9 mouse cellular contexts compared by ENCODE assay signal in genomic region chr7:74408601-74409323, GRCm38 (mm10).
DNase-seq lines count a peak whose midpoint lies in the region; ATAC-seq lines count a peak whose summit lies in the region.
"Had no signal": no experiment of that assay in that cellular context is flagged by ENCODE, and none has a peak within 500 bp of the region (broad histone marks: within the 10 kb centered on the region; RNA-seq: fewer than 3 reads in every experiment).

No protein-coding gene starts in this region.

- peaks cover 9% of the 10 kb centered on the region for H3K4me1 ChIP-seq in hindbrain, embryonic 16.5 days (ENCODE audit: control insufficient read depth, insufficient read depth, low read depth, low read length)
- no peaks in the 10 kb centered on the region for H3K4me1 ChIP-seq in hindbrain, embryonic 11.5 days (replicated peaks; ENCODE audit: control insufficient read depth, insufficient read depth, low read length)

- H3K4me2 ChIP-seq in hindbrain, embryonic 16.5 days (ENCODE audit: low read length): no peak overlapping the region
- no peak overlapping the region for H3K4me2 ChIP-seq in hindbrain, embryonic 11.5 days (replicated peaks; ENCODE audit: low read depth, low read length)
- H3K4me2 ChIP-seq: stomach, embryonic 15.5 days had no signal

- no peak overlapping the region for H3K4me3 ChIP-seq in hindbrain, embryonic 16.5 days (ENCODE audit: low read length)
- H3K4me3 ChIP-seq in hindbrain, embryonic 11.5 days (ENCODE audit: low read depth, low read length): no peak overlapping the region
- H3K4me3 ChIP-seq: stomach, embryonic 15.5 days had no signal

- WGBS in hindbrain, embryonic 16.5 days: 54% methylated on average over 13 of the region's 13 CpGs
- WGBS in hindbrain, embryonic 11.5 days: 58% methylated on average over 13 of the region's 13 CpGs

- H3K27ac ChIP-seq in hindbrain, embryonic 16.5 days (ENCODE audit: low read depth, low read length): no peak overlapping the region
- H3K27ac ChIP-seq in hindbrain, embryonic 11.5 days (ENCODE audit: low read depth, low read length): no peak overlapping the region
- H3K27ac ChIP-seq: stomach, embryonic 15.5 days had no signal

- ATAC-seq in hindbrain, embryonic 16.5 days: peak; percentile 56; the same call in 1 of the 2 replicates
- ATAC-seq in hindbrain, embryonic 11.5 days (ENCODE audit: low FRiP score): no peak
- ATAC-seq in activated CD4-positive, CD25-positive, alpha-beta regulatory T cell, adult 4 months: no peak

- H3K9ac ChIP-seq in hindbrain, embryonic 16.5 days (ENCODE audit: low read depth, low read length): no peak overlapping the region
- no peak overlapping the region for H3K9ac ChIP-seq in hindbrain, embryonic 11.5 days (ENCODE audit: low read depth, low read length)
- H3K9ac ChIP-seq: stomach, embryonic 15.5 days had no signal

- no peaks in the 10 kb centered on the region for H3K36me3 ChIP-seq in hindbrain, embryonic 16.5 days (ENCODE audit: control insufficient read depth, insufficient read depth, low read length)
- no peaks in the 10 kb centered on the region for H3K36me3 ChIP-seq in hindbrain, embryonic 11.5 days (ENCODE audit: control insufficient read depth, insufficient read depth, low read length)
- H3K36me3 ChIP-seq: stomach, embryonic 15.5 days had no signal

- no peak for DNase-seq in hindbrain, embryonic 11.5 days (ENCODE audit: low spot score)
- peak; percentile 14 to 36 for DNase-seq in adrenal gland, postnatal 36 days
- DNase-seq in cerebellum, postnatal 25 days: peak; percentile 68 to 77
- peak; percentile 25 to 35 for DNase-seq in kidney, postnatal 4 days
- no peak for DNase-seq in testis, postnatal 14 days (ENCODE audit: low spot score)
- DNase-seq in thymus, postnatal 10 days (ENCODE audit: low spot score in 2 of 2): no peak

- no peaks in the 10 kb centered on the region for H3K9me3 ChIP-seq in hindbrain, embryonic 16.5 days (ENCODE audit: control insufficient read depth, low read length)
- H3K9me3 ChIP-seq in hindbrain, embryonic 11.5 days (ENCODE audit: control insufficient read depth, low read length): no peaks in the 10 kb centered on the region
- H3K9me3 ChIP-seq: stomach, embryonic 15.5 days had no signal

- H3K27me3 ChIP-seq in hindbrain, embryonic 16.5 days (replicated peaks; ENCODE audit: control insufficient read depth, insufficient read depth, low read length): no peaks in the 10 kb centered on the region
- no peaks in the 10 kb centered on the region for H3K27me3 ChIP-seq in hindbrain, embryonic 11.5 days (ENCODE audit: control insufficient read depth, insufficient read depth, low read length)
- H3K27me3 ChIP-seq: stomach, embryonic 15.5 days had no signal

Comparison
In these comparisons a context has a peak if more than half of its experiments do, and no peak if none do; other contexts are left out.
1. DNase-seq: peak in adrenal gland, postnatal 36 days (2 of 2), cerebellum, postnatal 25 days (2 of 2) and kidney, postnatal 4 days (2 of 2); none in hindbrain, embryonic 11.5 days (single experiment), testis, postnatal 14 days (single experiment) and thymus, postnatal 10 days (0 of 2).